Mouse (Mus musculus) brain, embryonic 14.5 days (tissue): ENCODE measurements at regions not wholly inside any gene's neighbourhood (a gene's known extent, or its start where the extent isn't known, plus 50 kb on each side); places are given as distances from the start of the nearest gene placed in this dataset.

Source experiments
- DNase-seq: peaks from one replicate; pipeline ENCODE4 v3.0.0-alpha.2; 2011; ENCODE audit warnings: low read depth
- POLR2A ChIP-seq: fragments of 200-500 bp; IDR thresholded peaks from 2 replicates; pipeline ENCODE4 v1.6.1; 2012; ENCODE audit warnings: mild to moderate bottlenecking, inconsistent platforms, borderline replicate concordance; ENCODE audit not compliant: poor library complexity, insufficient read depth, insufficient read length, severe bottlenecking; ENCODE audit errors: extremely low read depth

GRCm38 (mm10) chr3:78158450-78158849 is 1127.9 kb downstream of the Rapgef2 start:
- peak; percentile 32 for DNase-seq
- TF ChIP-seq POLR2A = no peak
